Mouse (Mus musculus) limb, embryonic 10.5 days (tissue): ENCODE measurements at regions not wholly inside any gene's neighbourhood (a gene's known extent, or its start where the extent isn't known, plus 50 kb on each side); places are given as distances from the start of the nearest gene placed in this dataset.

Experiments
- DNase-seq: peaks from one replicate; pipeline ENCODE4 v3.0.0-alpha.2; 2017; ENCODE audit warnings: low spot score
- H3K27ac ChIP-seq: fragments of 300-500 bp; sonication (generic); 2 replicates; pipeline ENCODE4 v1.5.1; 2016; ENCODE audit warnings: mild to moderate bottlenecking
- H3K27me3 ChIP-seq: fragments of 300-500 bp; sonication (generic); 2 replicates; pipeline ENCODE4 v1.6.1; 2016; ENCODE audit warnings: low read depth, mild to moderate bottlenecking; ENCODE audit not compliant: poor library complexity, severe bottlenecking
- H3K36me3 ChIP-seq: fragments of 300-500 bp; sonication (generic); 2 replicates; pipeline ENCODE4 v1.6.1; 2016; ENCODE audit warnings: mild to moderate bottlenecking, moderate library complexity
- H3K4me1 ChIP-seq: fragments of 300-500 bp; sonication (generic); 2 replicates; pipeline ENCODE4 v1.6.1; 2016
- H3K4me3 ChIP-seq: fragments of 300-500 bp; sonication (generic); 2 replicates; pipeline ENCODE4 v1.5.1; 2016; ENCODE audit warnings: mild to moderate bottlenecking, moderate library complexity
- H3K9me3 ChIP-seq: fragments of 300-500 bp; sonication (generic); replicated peaks from 2 replicates; pipeline ENCODE4 v1.6.1; 2016; ENCODE audit warnings: mild to moderate bottlenecking
- WGBS: fragments of 180-500 bp; shearing (Covaris S2); methylation state at CpG from one replicate; pipeline ENCODE4 v1.1.7; 2016; 5-methylcytosine and 5-hydroxymethylcytosine counted together

- Histone ChIP-seq H3K9me3 (no peaks in the 10 kb centered on the region), H3K36me3 (no peaks in the 10 kb centered on the region), H3K27ac (no peak overlapping the region), H3K27me3 (no peaks in the 10 kb centered on the region), H3K4me1 (0 out of 2 replicates have a peak, but pooled peaks cover 3% of the 10 kb centered on the region), H3K4me3 (no peak overlapping the region)
- no peak for DNase-seq
- WGBS: 65% methylated on average over 4 of the region's 4 CpGs
These were observed 941.1 kb downstream of the Robo2 start for GRCm38 (mm10) chr16:73470535-73470934.

DNA sequence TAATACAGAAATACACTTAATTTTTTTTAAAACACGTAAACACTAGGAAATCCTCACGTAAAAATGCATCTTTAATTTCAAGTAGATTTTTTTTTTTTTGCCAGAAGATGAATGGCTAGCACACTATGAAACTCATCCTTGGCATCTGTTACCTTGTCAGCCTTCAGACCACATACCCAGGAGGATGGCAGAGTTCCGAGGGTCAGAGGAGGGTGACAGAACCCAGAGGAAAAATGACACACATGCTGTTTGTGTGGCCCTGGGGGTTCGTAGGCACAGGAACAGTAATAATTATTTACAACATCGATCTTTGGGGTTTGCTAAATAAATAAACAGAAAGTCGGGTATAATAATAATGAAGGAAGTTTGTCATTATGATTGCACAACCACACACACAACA is 945.3 kb downstream of the Robo2 start:
- H3K27ac ChIP-seq: no peak overlapping the region
- 90% methylated on average over 6 of the region's 6 CpGs for WGBS
- 0 out of 2 replicates have a peak, but pooled peaks cover 8% of the 10 kb centered on the region for H3K4me1 ChIP-seq
- no peaks in the 10 kb centered on the region for H3K9me3 ChIP-seq
- H3K36me3 ChIP-seq: no peaks in the 10 kb centered on the region
- no peak for DNase-seq
- H3K4me3 ChIP-seq: no peak overlapping the region
- no peaks in the 10 kb centered on the region for H3K27me3 ChIP-seq

- Histone ChIP-seq H3K36me3 (no peaks in the 10 kb centered on the region), H3K4me3 (no peak overlapping the region), H3K27me3 (no peaks in the 10 kb centered on the region), H3K4me1 (0 out of 2 replicates have a peak, but pooled peaks cover 8% of the 10 kb centered on the region), H3K9me3 (no peaks in the 10 kb centered on the region), H3K27ac (no peak overlapping the region)
- peak; percentile 71 for DNase-seq
- 73% methylated on average over 4 of the region's 4 CpGs for WGBS
These were observed 949.1 kb downstream of the Robo2 start for GRCm38 (mm10) chr16:73462516-73462915.

GRCm38 (mm10) chr16:73450634-73451245 is 960.9 kb downstream of the Robo2 start:
- H3K9me3 ChIP-seq: no peaks in the 10 kb centered on the region
- H3K27ac ChIP-seq: peak overlapping the region; percentile 75
- no peak overlapping the region for H3K4me3 ChIP-seq
- no peaks in the 10 kb centered on the region for H3K36me3 ChIP-seq
- no peak for DNase-seq
- WGBS: 81% methylated on average over 3 of the region's 3 CpGs
- H3K27me3 ChIP-seq: no peaks in the 10 kb centered on the region
- peaks cover 42% of the 10 kb centered on the region for H3K4me1 ChIP-seq

GRCm38 (mm10) chr16:73449836-73450235 is 961.8 kb downstream of the Robo2 start:
- WGBS: 49% methylated on average over 7 of the region's 7 CpGs
- Histone ChIP-seq H3K36me3 (no peaks in the 10 kb centered on the region), H3K9me3 (no peaks in the 10 kb centered on the region), H3K4me3 (no peak overlapping the region), H3K27ac (peak overlapping the region; percentile 75), H3K4me1 (peaks cover 41% of the 10 kb centered on the region), H3K27me3 (no peaks in the 10 kb centered on the region)
- DNase-seq: peak; percentile 54

DNA sequence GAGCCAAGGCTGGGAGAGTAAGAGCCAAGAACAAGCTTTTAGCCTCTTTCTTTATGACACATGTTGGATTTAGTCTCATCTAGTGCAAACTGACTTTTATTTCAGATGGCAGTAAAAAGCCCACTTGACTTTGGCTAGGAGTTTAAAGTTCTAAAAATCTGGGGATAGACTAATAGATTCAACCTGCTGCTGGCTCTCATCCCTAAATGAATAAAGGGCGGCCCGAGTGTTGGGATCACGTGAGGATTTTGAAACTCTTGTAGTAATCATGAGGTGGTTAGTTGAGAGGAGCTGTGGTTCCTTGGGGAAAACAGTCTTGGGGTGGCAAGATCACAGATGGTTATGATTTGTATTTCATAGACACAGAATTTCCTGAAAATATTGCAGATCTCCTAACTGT is 975.9 kb downstream of the Robo2 start:
- H3K36me3 ChIP-seq: no peaks in the 10 kb centered on the region
- no peak overlapping the region for H3K4me3 ChIP-seq
- no peaks in the 10 kb centered on the region for H3K4me1 ChIP-seq
- no peaks in the 10 kb centered on the region for H3K9me3 ChIP-seq
- 88% methylated on average over 3 of the region's 3 CpGs for WGBS
- no peak overlapping the region for H3K27ac ChIP-seq
- no peak for DNase-seq
- H3K27me3 ChIP-seq: no peaks in the 10 kb centered on the region

DNA sequence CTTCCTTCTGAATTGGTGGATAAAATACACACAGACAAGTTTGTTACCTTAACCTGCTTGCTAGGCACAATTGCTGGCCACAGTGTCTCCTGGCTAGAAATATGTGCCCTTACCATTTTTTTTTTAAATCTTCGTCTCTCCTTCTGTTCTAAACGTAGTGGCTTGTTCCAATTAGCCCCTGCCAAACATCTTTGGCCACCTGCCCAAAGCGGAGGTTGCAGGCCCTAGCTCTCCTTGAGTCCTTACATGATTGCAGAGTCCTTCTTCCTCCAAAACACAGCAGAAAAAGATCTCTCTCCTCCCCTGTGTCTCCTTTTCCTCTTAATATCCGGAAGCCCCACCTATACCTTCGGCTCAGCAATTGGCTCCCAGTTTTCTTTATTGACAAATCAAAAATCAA is 986.8 kb downstream of the Robo2 start:
- H3K36me3 ChIP-seq: no peaks in the 10 kb centered on the region
- no peak overlapping the region for H3K27ac ChIP-seq
- no peaks in the 10 kb centered on the region for H3K27me3 ChIP-seq
- no peaks in the 10 kb centered on the region for H3K9me3 ChIP-seq
- 87% methylated on average over 5 of the region's 5 CpGs for WGBS
- DNase-seq: no peak
- no peak overlapping the region for H3K4me3 ChIP-seq
- no peaks in the 10 kb centered on the region for H3K4me1 ChIP-seq

DNA sequence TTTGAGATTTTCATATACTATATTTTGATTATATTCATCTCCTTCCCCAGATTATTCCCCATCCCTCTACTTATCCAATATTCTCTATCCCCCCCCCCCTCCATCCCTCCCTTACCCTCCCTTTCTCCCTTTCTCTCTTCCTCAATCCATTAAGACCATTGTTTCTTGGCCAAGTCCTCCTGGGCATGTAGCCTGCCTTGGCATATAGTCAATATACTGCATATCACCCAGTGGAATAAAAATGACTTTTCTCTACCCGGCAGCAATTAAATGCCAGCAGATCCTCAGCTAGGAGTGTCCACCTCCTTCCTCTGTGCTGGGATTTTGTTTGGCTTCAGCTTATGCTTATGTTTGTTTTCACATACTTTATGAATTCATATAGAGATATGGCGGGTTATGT is 987.3 kb downstream of the Robo2 start:
- no peaks in the 10 kb centered on the region for H3K9me3 ChIP-seq
- WGBS: 94% methylated on average over 2 of the region's 2 CpGs
- H3K27ac ChIP-seq: no peak overlapping the region
- no peak overlapping the region for H3K4me3 ChIP-seq
- H3K36me3 ChIP-seq: no peaks in the 10 kb centered on the region
- no peaks in the 10 kb centered on the region for H3K4me1 ChIP-seq
- H3K27me3 ChIP-seq: no peaks in the 10 kb centered on the region
- DNase-seq: no peak

DNA sequence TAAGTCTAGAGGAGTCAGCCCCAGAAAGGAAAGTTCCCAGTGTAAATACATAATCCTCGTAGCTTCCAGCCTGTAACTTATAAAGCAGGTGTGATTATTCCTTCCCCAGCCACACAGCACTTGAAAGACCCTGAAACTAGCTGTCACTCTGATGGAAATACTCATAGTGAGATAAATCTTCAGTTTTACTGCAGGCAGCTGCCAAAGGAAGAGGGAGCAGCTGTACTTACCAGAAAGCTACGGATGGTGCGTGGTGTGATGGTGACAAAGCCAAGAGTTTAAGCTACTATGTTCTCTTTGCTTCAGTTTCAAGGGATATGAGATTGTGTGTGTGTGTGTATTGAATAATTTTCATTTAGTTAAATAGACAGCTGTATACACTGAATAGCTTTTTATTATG is 1007.1 kb downstream of the Robo2 start:
- 50% methylated on average over 3 of the region's 3 CpGs for WGBS
- Histone ChIP-seq H3K36me3 (no peaks in the 10 kb centered on the region), H3K9me3 (no peaks in the 10 kb centered on the region), H3K27ac (peak overlapping the region; percentile 47), H3K27me3 (no peaks in the 10 kb centered on the region), H3K4me1 (0 out of 2 replicates have a peak, but pooled peaks cover 6% of the 10 kb centered on the region), H3K4me3 (no peak overlapping the region)
- no peak for DNase-seq

DNA sequence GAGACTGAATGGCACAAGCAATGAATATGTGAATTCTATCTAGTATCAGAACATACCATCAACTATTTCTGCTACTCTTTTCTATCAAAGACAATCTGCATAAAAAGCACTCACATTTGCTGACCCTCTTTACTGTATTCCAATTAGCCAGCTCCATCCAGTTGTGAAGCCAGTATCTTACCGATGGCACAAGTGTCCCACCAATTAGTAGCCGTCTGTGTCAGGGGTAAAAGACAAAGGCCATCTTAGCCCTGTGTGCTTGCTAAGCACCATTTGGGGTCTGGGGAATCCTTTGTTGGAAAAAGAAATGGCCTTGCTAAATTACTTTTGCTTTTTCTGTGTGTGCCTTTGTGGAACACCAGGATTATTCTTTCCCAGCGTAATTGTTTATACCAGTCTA is 1007.5 kb downstream of the Robo2 start:
- no peaks in the 10 kb centered on the region for H3K36me3 ChIP-seq
- 76% methylated on average over 3 of the region's 3 CpGs for WGBS

DNA sequence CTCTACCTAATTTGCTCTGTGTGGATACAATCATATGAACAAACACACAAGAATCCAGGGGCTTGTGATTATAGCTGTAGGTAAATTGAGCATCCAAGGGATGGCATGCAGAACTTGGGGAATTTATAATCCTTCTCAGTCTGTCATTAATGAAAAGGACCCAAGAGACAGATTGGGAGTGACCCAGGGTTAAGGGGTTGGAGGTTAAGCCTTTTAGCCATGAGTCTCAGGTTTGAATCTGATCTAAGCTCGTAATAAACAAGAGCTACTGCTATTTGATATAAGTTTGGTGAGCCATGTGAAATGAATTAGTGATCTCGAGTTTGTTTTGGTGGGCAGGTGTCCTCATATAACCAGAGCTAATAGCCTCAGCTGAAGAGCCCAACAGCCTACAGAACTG is 1032.6 kb downstream of the Robo2 start:
- no peak overlapping the region for H3K27ac ChIP-seq
- no peak overlapping the region for H3K4me3 ChIP-seq
- no peaks in the 10 kb centered on the region for H3K9me3 ChIP-seq
- DNase-seq: no peak
- no peaks in the 10 kb centered on the region for H3K36me3 ChIP-seq
- 39% methylated on average over 2 of the region's 2 CpGs for WGBS
- H3K27me3 ChIP-seq: no peaks in the 10 kb centered on the region
- peaks cover 8% of the 10 kb centered on the region for H3K4me1 ChIP-seq

More for the DNA sequence above, 1007.5 kb downstream of the Robo2 start:
- no peak for DNase-seq
- Histone ChIP-seq H3K9me3 (no peaks in the 10 kb centered on the region), H3K27me3 (no peaks in the 10 kb centered on the region), H3K4me1 (0 out of 2 replicates have a peak, but pooled peaks cover 6% of the 10 kb centered on the region), H3K4me3 (no peak overlapping the region), H3K27ac (peak overlapping the region; percentile 47)

DNA sequence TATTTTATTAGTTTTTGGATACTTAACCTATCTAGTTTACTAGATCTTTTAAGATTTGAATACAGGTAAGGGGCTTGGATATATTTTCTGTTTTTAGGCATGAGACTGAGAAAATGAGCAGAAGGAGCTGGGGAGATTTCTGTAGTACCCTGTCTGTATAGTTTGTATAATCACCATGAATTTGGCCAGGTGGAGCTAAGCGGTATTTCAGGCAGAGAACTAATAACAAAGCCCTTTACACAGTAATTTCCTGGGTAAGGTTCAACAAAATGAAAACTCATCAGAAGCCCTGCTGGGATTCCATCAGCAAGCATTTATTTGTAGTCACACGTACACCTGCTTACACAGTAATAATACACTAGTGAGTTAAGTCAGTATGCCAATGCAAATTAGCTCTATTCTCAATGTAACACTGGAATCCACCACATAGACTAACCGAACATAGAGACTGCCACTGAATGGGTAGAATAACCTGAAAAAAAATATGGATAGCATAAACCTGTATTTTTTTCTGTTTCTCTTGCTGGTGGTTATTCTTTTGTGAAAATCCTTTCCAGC is 1036.9 kb downstream of the Robo2 start:
- Histone ChIP-seq H3K27ac (no peak overlapping the region), H3K9me3 (no peaks in the 10 kb centered on the region), H3K4me3 (no peak overlapping the region), H3K36me3 (no peaks in the 10 kb centered on the region), H3K4me1 (peaks cover 8% of the 10 kb centered on the region), H3K27me3 (no peaks in the 10 kb centered on the region)
- DNase-seq: no peak
- 87% methylated on average over 3 of the region's 3 CpGs for WGBS

GRCm38 (mm10) chr16:73368607-73369233 is 1042.9 kb downstream of the Robo2 start:
- no peak for DNase-seq
- H3K27ac ChIP-seq: peak overlapping the region; percentile 75
- no peak overlapping the region for H3K4me3 ChIP-seq
- H3K4me1 ChIP-seq: peaks cover 20% of the 10 kb centered on the region
- 60% methylated on average over 10 of the region's 10 CpGs for WGBS
- no peaks in the 10 kb centered on the region for H3K9me3 ChIP-seq
- no peaks in the 10 kb centered on the region for H3K27me3 ChIP-seq
- no peaks in the 10 kb centered on the region for H3K36me3 ChIP-seq
